8 mouse cellular contexts compared by ENCODE assay signal in genomic region chr12:84617663-84618062, GRCm38 (mm10). TPM values are rescaled to one million over a fixed set of nuclear protein-coding genes. Genes with fewer than 3 reads are reported as not detected.
DNase-seq lines count a peak whose midpoint lies in the region; ATAC-seq lines count a peak whose summit lies in the region.

No protein-coding gene starts in this region.

- H3K27ac ChIP-seq in heart, embryonic 12.5 days (ENCODE audit: poor library complexity, severe bottlenecking) = no peak overlapping the region
- H3K27ac ChIP-seq in heart, embryonic 14.5 days (replicated peaks in 1 of 2; ENCODE audit: control insufficient read depth in 1 of 2, insufficient read depth in 1 of 2, low read depth in 2 of 2, low read length in 2 of 2) = no peak overlapping the region; a peak in 1 of 4 replicates
- peak overlapping the region; percentile 89 for H3K27ac ChIP-seq in limb, embryonic 10.5 days
- no peak overlapping the region for H3K27ac ChIP-seq in midbrain, embryonic 12.5 days (replicated peaks)

- no peaks in the 10 kb centered on the region for H3K27me3 ChIP-seq in heart, embryonic 12.5 days (replicated peaks)
- no peaks in the 10 kb centered on the region for H3K27me3 ChIP-seq in heart, embryonic 14.5 days (ENCODE audit: control insufficient read depth, insufficient read depth, low read length)
- H3K27me3 ChIP-seq in limb, embryonic 10.5 days (ENCODE audit: low read depth, poor library complexity, severe bottlenecking) = no peaks in the 10 kb centered on the region
- H3K27me3 ChIP-seq in midbrain, embryonic 12.5 days = 0 out of 2 replicates have a peak, but pooled peaks cover 3% of the 10 kb centered on the region

- DNase-seq in heart, adult 11 months = no peak
- peak; percentile 58 for DNase-seq in brain, adult 2 months (ENCODE audit: low read depth, low spot score)
- DNase-seq in limb, embryonic 10.5 days (ENCODE audit: low spot score) = peak; percentile 55
- DNase-seq in right cerebral cortex, postnatal 36 days (ENCODE audit: low spot score in 2 of 2) = no peak

- peak; percentile 46 for ATAC-seq in heart, embryonic 12.5 days (ENCODE audit: insufficient number of reproducible peaks, low FRiP score)
- ATAC-seq in heart, embryonic 14.5 days (ENCODE audit: insufficient number of reproducible peaks, insufficient read depth, low FRiP score, low read depth) = no peak
- peak; percentile 35; the same call in 1 of the 2 replicates for ATAC-seq in midbrain, embryonic 12.5 days (ENCODE audit: low FRiP score, low read depth)
- ATAC-seq in frontal cortex, adult (ENCODE audit: low TSS enrichment) = no peak

- 7% methylated on average over 10 of the region's 10 CpGs for WGBS in heart, embryonic 12.5 days
- WGBS in heart, embryonic 14.5 days = 8% methylated on average over 10 of the region's 10 CpGs
- WGBS in limb, embryonic 10.5 days = 10% methylated on average over 10 of the region's 10 CpGs
- WGBS in midbrain, embryonic 12.5 days = 10% methylated on average over 10 of the region's 10 CpGs

- H3K4me3 ChIP-seq in heart, embryonic 12.5 days = peak overlapping the region; percentile 70
- H3K4me3 ChIP-seq in heart, embryonic 14.5 days (ENCODE audit: control insufficient read depth in 1 of 2, insufficient read depth in 1 of 2, low read depth in 1 of 2, low read length in 2 of 2) = peak overlapping the region; percentile 46 to 69
- H3K4me3 ChIP-seq in limb, embryonic 10.5 days = peak overlapping the region; percentile 88
- peak overlapping the region; percentile 56 for H3K4me3 ChIP-seq in midbrain, embryonic 12.5 days

- H3K36me3 ChIP-seq in heart, embryonic 12.5 days = peaks cover 7% of the 10 kb centered on the region
- no peaks in the 10 kb centered on the region for H3K36me3 ChIP-seq in heart, embryonic 14.5 days (ENCODE audit: control insufficient read depth, insufficient read depth, low read length)
- H3K36me3 ChIP-seq in limb, embryonic 10.5 days = peaks cover 7% of the 10 kb centered on the region
- H3K36me3 ChIP-seq in midbrain, embryonic 12.5 days = no peaks in the 10 kb centered on the region

- H3K4me1 ChIP-seq in heart, embryonic 12.5 days (replicated peaks) = peaks cover 7% of the 10 kb centered on the region; the same call in 1 of the 2 replicates
- peaks cover 0 to 4% of the 10 kb centered on the region in 2 experiments; a peak in 3 of 4 replicates for H3K4me1 ChIP-seq in heart, embryonic 14.5 days (ENCODE audit: control insufficient read depth in 2 of 2, insufficient read depth in 2 of 2, low read length in 2 of 2)
- peaks cover 18% of the 10 kb centered on the region; the same call in 1 of the 2 replicates for H3K4me1 ChIP-seq in limb, embryonic 10.5 days
- 0 out of 2 replicates have a peak, but pooled peaks cover 8% of the 10 kb centered on the region for H3K4me1 ChIP-seq in midbrain, embryonic 12.5 days

- no peaks in the 10 kb centered on the region for H3K9me3 ChIP-seq in heart, embryonic 12.5 days (replicated peaks)
- no peaks in the 10 kb centered on the region for H3K9me3 ChIP-seq in heart, embryonic 14.5 days (ENCODE audit: control insufficient read depth, low read length)
- no peaks in the 10 kb centered on the region for H3K9me3 ChIP-seq in limb, embryonic 10.5 days (replicated peaks)
- H3K9me3 ChIP-seq in midbrain, embryonic 12.5 days = no peaks in the 10 kb centered on the region

- 0 out of 2 replicates have a peak overlapping the region, but pooled peaks have one; percentile 11 for H3K9ac ChIP-seq in heart, embryonic 12.5 days
- H3K9ac ChIP-seq in heart, embryonic 14.5 days (ENCODE audit: low read length) = peak overlapping the region; percentile 67
- peak overlapping the region; percentile 34; the same call in 1 of the 2 replicates for H3K9ac ChIP-seq in midbrain, embryonic 12.5 days (replicated peaks)

- peak overlapping the region; percentile 78 for H3K4me2 ChIP-seq in heart, embryonic 12.5 days
- H3K4me2 ChIP-seq in heart, embryonic 14.5 days (ENCODE audit: low read length) = peak overlapping the region; percentile 69
- peak overlapping the region; percentile 53 for H3K4me2 ChIP-seq in midbrain, embryonic 12.5 days (replicated peaks)

RNA-seq across cellular contexts. Expression of gene Abcd4, which starts 0.5 kb away (rescaled TPM):
- 10.3 and 10.4 TPM in 2 replicates for polyA plus RNA-seq in heart, embryonic 12.5 days (2016; fragmentation: Nextera tagmentation; extraction: Ambion mirVana)
- 8.5 and 9.7 TPM in 2 replicates for polyA plus RNA-seq in heart, embryonic 14.5 days (2014; fragmentation: Nextera tagmentation; extraction: Ambion mirVana)
- 12.3 and 13.5 TPM in 2 replicates for polyA plus RNA-seq in limb, embryonic 10.5 days (2016; fragmentation: Nextera tagmentation; extraction: Ambion mirVana)
- 12.1 and 12.3 TPM in 2 replicates for polyA plus RNA-seq in midbrain, embryonic 12.5 days (2016; fragmentation: Nextera tagmentation; extraction: Ambion mirVana)

RNA-seq across cellular contexts. Expression of gene Vrtn, which starts 23.2 kb away (rescaled TPM):
- polyA plus RNA-seq in heart, embryonic 12.5 days (2016; fragmentation: Nextera tagmentation; extraction: Ambion mirVana) = not detected in 2 replicates
- not detected in 2 replicates for polyA plus RNA-seq in heart, embryonic 14.5 days (2014; fragmentation: Nextera tagmentation; extraction: Ambion mirVana)
- not detected in 2 replicates for polyA plus RNA-seq in limb, embryonic 10.5 days (2016; fragmentation: Nextera tagmentation; extraction: Ambion mirVana)
- not detected in 2 replicates for polyA plus RNA-seq in midbrain, embryonic 12.5 days (2016; fragmentation: Nextera tagmentation; extraction: Ambion mirVana)

RNA-seq across cellular contexts. Expression of gene Vsx2, which starts 48.1 kb away (rescaled TPM):
- polyA plus RNA-seq in heart, embryonic 12.5 days (2016; fragmentation: Nextera tagmentation; extraction: Ambion mirVana) = not detected in 2 replicates
- polyA plus RNA-seq in heart, embryonic 14.5 days (2014; fragmentation: Nextera tagmentation; extraction: Ambion mirVana) = not detected in 2 replicates
- 0.33 TPM in 1 of 2 replicates, not detected in the other for polyA plus RNA-seq in limb, embryonic 10.5 days (2016; fragmentation: Nextera tagmentation; extraction: Ambion mirVana)
- polyA plus RNA-seq in midbrain, embryonic 12.5 days (2016; fragmentation: Nextera tagmentation; extraction: Ambion mirVana) = 0.84 and 0.92 TPM in 2 replicates

Comparison
In these comparisons a context has a peak if more than half of its experiments do, and no peak if none do; other contexts are left out.
1. ATAC-seq: peak in heart, embryonic 12.5 days (single experiment) and midbrain, embryonic 12.5 days (single experiment); none in heart, embryonic 14.5 days (single experiment) and frontal cortex, adult (single experiment).
2. H3K9ac ChIP-seq: peak in every context shown above with its lines; median percentile 67 in heart, embryonic 14.5 days; 34 in midbrain, embryonic 12.5 days; 11 in heart, embryonic 12.5 days.
3. DNase-seq: peak in brain, adult 2 months (single experiment) and limb, embryonic 10.5 days (single experiment); none in heart, adult 11 months (single experiment) and right cerebral cortex, postnatal 36 days (0 of 2).
4. Peak in every context shown above with its lines, with median percentiles within 50 percentile points of each other: H3K4me2 ChIP-seq and H3K4me3 ChIP-seq.